Mouse (Mus musculus): Measurements from ENCODE around the gene Brs3. TPM values are rescaled to one million over a fixed set of nuclear protein-coding genes. Genes with fewer than 3 reads are reported as not detected.
A peak's percentile ranks its signal among the peaks of the same experiment; 100 is the strongest.

Gene Brs3
- 0.84 and 1.2 TPM in 2 replicates for polyA plus RNA-seq (2015; fragmentation: Nextera tagmentation; extraction: Ambion mirVana)

GRCm38 (mm10) chrX:57042774-57043173 lies at the start of gene Brs3:
Gene Brs3 (plus strand): TSS chrX:57043074.
- no peak for ATAC-seq
- H3K4me2 ChIP-seq (ENCODE audit: low read length) = no peak within 1 kb of the TSS
- H3K4me3 ChIP-seq (replicated peaks; ENCODE audit: low read length) = no peak within 1 kb of the TSS
- WGBS = 77% methylated on average over 5 of the region's 5 CpGs
- H3K27ac ChIP-seq (ENCODE audit: low read length) = no peak within 1 kb of the TSS
- H3K27me3 ChIP-seq (replicated peaks; ENCODE audit: control insufficient read depth, insufficient read depth, low read length) = no peaks in the 10 kb centered on the region
- H3K4me1 ChIP-seq (replicated peaks; ENCODE audit: control insufficient read depth, insufficient read depth, low read length) = no peaks in the 10 kb centered on the region
- H3K9me3 ChIP-seq (ENCODE audit: control insufficient read depth, low read length) = no peaks in the 10 kb centered on the region
- H3K9ac ChIP-seq (replicated peaks; ENCODE audit: low read depth, low read length) = no peak within 1 kb of the TSS
- no peaks in the 10 kb centered on the region for H3K36me3 ChIP-seq (ENCODE audit: control insufficient read depth, insufficient read depth)

- Histone ChIP-seq H3K4me2 (ENCODE audit: low read length) (no peak overlapping the region), H3K27me3 (replicated peaks; ENCODE audit: control insufficient read depth, insufficient read depth, low read length) (no peaks in the 10 kb centered on the region), H3K4me1 (replicated peaks; ENCODE audit: control insufficient read depth, insufficient read depth, low read length) (no peaks in the 10 kb centered on the region), H3K27ac (ENCODE audit: low read length) (no peak overlapping the region), H3K36me3 (ENCODE audit: control insufficient read depth, insufficient read depth) (no peaks in the 10 kb centered on the region), H3K9ac (replicated peaks; ENCODE audit: low read depth, low read length) (no peak overlapping the region), H3K9me3 (ENCODE audit: control insufficient read depth, low read length) (no peaks in the 10 kb centered on the region), H3K4me3 (replicated peaks; ENCODE audit: low read length) (no peak overlapping the region)
- ATAC-seq = no peak
- WGBS = 81% methylated on average over 2 of the region's 2 CpGs
Measured at GRCm38 (mm10) chrX:57012891-57013290, 30.0 kb upstream of the Brs3 start.

GRCm38 (mm10) chrX:57043869-57044268 lies 995 bp downstream of the Brs3 start:
- Histone ChIP-seq H3K4me2 (ENCODE audit: low read length) (no peak overlapping the region), H3K4me3 (replicated peaks; ENCODE audit: low read length) (no peak overlapping the region), H3K9me3 (ENCODE audit: control insufficient read depth, low read length) (no peaks in the 10 kb centered on the region), H3K27me3 (replicated peaks; ENCODE audit: control insufficient read depth, insufficient read depth, low read length) (no peaks in the 10 kb centered on the region), H3K4me1 (replicated peaks; ENCODE audit: control insufficient read depth, insufficient read depth, low read length) (no peaks in the 10 kb centered on the region), H3K36me3 (ENCODE audit: control insufficient read depth, insufficient read depth) (no peaks in the 10 kb centered on the region), H3K27ac (ENCODE audit: low read length) (no peak overlapping the region), H3K9ac (replicated peaks; ENCODE audit: low read depth, low read length) (no peak overlapping the region)
- 63% methylated on average over 6 of the region's 6 CpGs for WGBS
- ATAC-seq = no peak

GRCm38 (mm10) chrX:57052848-57053173 lies 9.9 kb downstream of the Brs3 start:
- no peaks in the 10 kb centered on the region for H3K36me3 ChIP-seq (ENCODE audit: control insufficient read depth, insufficient read depth)
- H3K9me3 ChIP-seq (ENCODE audit: control insufficient read depth, low read length) = no peaks in the 10 kb centered on the region
- H3K4me3 ChIP-seq (replicated peaks; ENCODE audit: low read length) = peak overlapping the region; percentile 62
- no peaks in the 10 kb centered on the region for H3K27me3 ChIP-seq (replicated peaks; ENCODE audit: control insufficient read depth, insufficient read depth, low read length)
- H3K4me2 ChIP-seq (ENCODE audit: low read length) = peak overlapping the region; percentile 51
- H3K27ac ChIP-seq (ENCODE audit: low read length) = peak overlapping the region; percentile 95
- ATAC-seq = peak; percentile 63
- H3K4me1 ChIP-seq (replicated peaks; ENCODE audit: control insufficient read depth, insufficient read depth, low read length) = peaks cover 8% of the 10 kb centered on the region; the same call in 1 of the 2 replicates
- peak overlapping the region; percentile 73 for H3K9ac ChIP-seq (replicated peaks; ENCODE audit: low read depth, low read length)
- WGBS = 24% methylated on average over 4 of the region's 4 CpGs

GRCm38 (mm10) chrX:57053174-57053992 lies 10.5 kb downstream of the Brs3 start, which contains the start of gene Htatsf1:
Gene Htatsf1 (plus strand): TSS chrX:57053583.
- Histone ChIP-seq H3K9me3 (ENCODE audit: control insufficient read depth, low read length) (no peaks in the 10 kb centered on the region), H3K4me1 (replicated peaks; ENCODE audit: control insufficient read depth, insufficient read depth, low read length) (peaks cover 8% of the 10 kb centered on the region; the same call in 1 of the 2 replicates), H3K4me2 (ENCODE audit: low read length) (peak within 1 kb of the TSS; percentile 61), H3K27me3 (replicated peaks; ENCODE audit: control insufficient read depth, insufficient read depth, low read length) (no peaks in the 10 kb centered on the region), H3K9ac (replicated peaks; ENCODE audit: low read depth, low read length) (peak within 1 kb of the TSS; percentile 73), H3K36me3 (ENCODE audit: control insufficient read depth, insufficient read depth) (no peaks in the 10 kb centered on the region), H3K27ac (ENCODE audit: low read length) (peak within 1 kb of the TSS; percentile 95), H3K4me3 (replicated peaks; ENCODE audit: low read length) (peak within 1 kb of the TSS; percentile 62)
- 24% methylated on average over 77 of the region's 85 CpGs for WGBS
- ATAC-seq = peak; percentile 95

- H3K27ac ChIP-seq (ENCODE audit: low read length) = no peak overlapping the region
Measured at GRCm38 (mm10) chrX:57053993-57054385, 11.1 kb downstream of the Brs3 start.

GRCm38 (mm10) chrX:57081496-57081895 lies 38.6 kb downstream of the Brs3 start:
- WGBS = 82% methylated on average over 5 of the region's 5 CpGs
- no peak for ATAC-seq

More at GRCm38 (mm10) chrX:57053993-57054385, 11.1 kb downstream of the Brs3 start:
- WGBS = 26% methylated on average over 11 of the region's 11 CpGs
- no peaks in the 10 kb centered on the region for H3K27me3 ChIP-seq (replicated peaks; ENCODE audit: control insufficient read depth, insufficient read depth, low read length)
- no peaks in the 10 kb centered on the region for H3K9me3 ChIP-seq (ENCODE audit: control insufficient read depth, low read length)
- H3K9ac ChIP-seq (replicated peaks; ENCODE audit: low read depth, low read length) = peak overlapping the region; percentile 73
- H3K4me1 ChIP-seq (replicated peaks; ENCODE audit: control insufficient read depth, insufficient read depth, low read length) = peaks cover 8% of the 10 kb centered on the region; the same call in 1 of the 2 replicates
- no peak for ATAC-seq
- H3K4me3 ChIP-seq (replicated peaks; ENCODE audit: low read length) = peak overlapping the region; percentile 62
- no peaks in the 10 kb centered on the region for H3K36me3 ChIP-seq (ENCODE audit: control insufficient read depth, insufficient read depth)
- peak overlapping the region; percentile 61 for H3K4me2 ChIP-seq (ENCODE audit: low read length)

GRCm38 (mm10) chrX:57087806-57088205 lies 44.9 kb downstream of the Brs3 start, which contains the start of gene Vgll1:
Gene Vgll1 (plus strand): TSS chrX:57088106.
- no peak for ATAC-seq

More at GRCm38 (mm10) chrX:57081496-57081895, 38.6 kb downstream of the Brs3 start:
- Histone ChIP-seq H3K4me3 (replicated peaks; ENCODE audit: low read length) (no peak overlapping the region), H3K27me3 (replicated peaks; ENCODE audit: control insufficient read depth, insufficient read depth, low read length) (no peaks in the 10 kb centered on the region), H3K9me3 (ENCODE audit: control insufficient read depth, low read length) (no peaks in the 10 kb centered on the region), H3K4me1 (replicated peaks; ENCODE audit: control insufficient read depth, insufficient read depth, low read length) (no peaks in the 10 kb centered on the region), H3K9ac (replicated peaks; ENCODE audit: low read depth, low read length) (no peak overlapping the region), H3K27ac (ENCODE audit: low read length) (no peak overlapping the region), H3K4me2 (ENCODE audit: low read length) (no peak overlapping the region), H3K36me3 (ENCODE audit: control insufficient read depth, insufficient read depth) (no peaks in the 10 kb centered on the region)

More at GRCm38 (mm10) chrX:57087806-57088205, 44.9 kb downstream of the Brs3 start, which contains the start of gene Vgll1:
- Histone ChIP-seq H3K9ac (replicated peaks; ENCODE audit: low read depth, low read length) (no peak within 1 kb of the TSS), H3K27ac (ENCODE audit: low read length) (no peak within 1 kb of the TSS), H3K27me3 (replicated peaks; ENCODE audit: control insufficient read depth, insufficient read depth, low read length) (no peaks in the 10 kb centered on the region), H3K4me3 (replicated peaks; ENCODE audit: low read length) (no peak within 1 kb of the TSS), H3K4me1 (replicated peaks; ENCODE audit: control insufficient read depth, insufficient read depth, low read length) (no peaks in the 10 kb centered on the region), H3K36me3 (ENCODE audit: control insufficient read depth, insufficient read depth) (no peaks in the 10 kb centered on the region), H3K4me2 (ENCODE audit: low read length) (no peak within 1 kb of the TSS), H3K9me3 (ENCODE audit: control insufficient read depth, low read length) (no peaks in the 10 kb centered on the region)
- 81% methylated on average over 4 of the region's 4 CpGs for WGBS

All from forebrain, embryonic 16.5 days (tissue).